Mouse (Mus musculus) embryonic facial prominence, embryonic 15.5 days (tissue): ENCODE results near the gene Man1c1. TPM values are rescaled to one million over a fixed set of nuclear protein-coding genes. Genes with fewer than 3 reads are reported as not detected.

ENCODE experiments used
- ATAC-seq: fragments of 200-750 bp; cut with Nextera tagmentation; 2 replicates; pipeline ENCODE4 v1.8.0; 2017; ENCODE audit warnings: low read depth, moderate TSS enrichment; ENCODE audit not compliant: insufficient number of reproducible peaks, low FRiP score, low TSS enrichment
- H3K27ac ChIP-seq: fragments of 300-500 bp; sonication (generic); replicated peaks from 2 replicates; pipeline ENCODE4 v1.5.1; 2015; ENCODE audit warnings: mild to moderate bottlenecking, inconsistent platforms
- H3K27me3 ChIP-seq: fragments of 300-500 bp; sonication (generic); 2 replicates; pipeline ENCODE4 v1.6.1; 2015; ENCODE audit warnings: inconsistent platforms
- H3K36me3 ChIP-seq: fragments of 300-500 bp; sonication (generic); 2 replicates; pipeline ENCODE4 v1.6.1; 2015; ENCODE audit warnings: mild to moderate bottlenecking, inconsistent platforms
- H3K4me1 ChIP-seq: fragments of 300-500 bp; sonication (generic); 2 replicates; pipeline ENCODE4 v1.6.1; 2015; ENCODE audit warnings: inconsistent platforms
- H3K4me2 ChIP-seq: fragments of 300-500 bp; sonication (generic); replicated peaks from 2 replicates; pipeline ENCODE4 v1.6.1; 2015; ENCODE audit warnings: mild to moderate bottlenecking, inconsistent platforms
- H3K4me3 ChIP-seq: fragments of 300-500 bp; sonication (generic); replicated peaks from 2 replicates; pipeline ENCODE4 v1.5.1; 2015; ENCODE audit warnings: mild to moderate bottlenecking, inconsistent platforms
- H3K9ac ChIP-seq: fragments of 300-500 bp; sonication (generic); 2 replicates; pipeline ENCODE4 v1.6.1; 2015; ENCODE audit warnings: inconsistent platforms
- H3K9me3 ChIP-seq: fragments of 300-500 bp; sonication (generic); replicated peaks from 2 replicates; pipeline ENCODE4 v1.6.1; 2016; ENCODE audit warnings: inconsistent platforms
- WGBS: fragments of 180-500 bp; shearing (Covaris S2); methylation state at CpG from one replicate; pipeline ENCODE4 v1.1.7; 2015; 5-methylcytosine and 5-hydroxymethylcytosine counted together
- polyA plus RNA-seq: library from polyadenylated mRNA; unstranded; fragments of >200 nt; fragmentation: Nextera tagmentation; extraction: Ambion mirVana; gene quantifications from 2 replicates; pipeline ENCODE4 v1.2.1, GENCODE M21; 2015

The Man1c1 gene
- polyA plus RNA-seq, 1 experiment from 2014 or later = 5.6 TPM

GRCm38 (mm10) chr4:134692388-134692787 lies 11.7 kb downstream of the Man1c1 start:
- WGBS = 97% methylated on average over 1 of the region's 1 CpGs
- no peak for ATAC-seq
- Histone ChIP-seq H3K4me3 (no peak overlapping the region), H3K9ac (no peak overlapping the region), H3K27me3 (no peaks in the 10 kb centered on the region), H3K4me2 (no peak overlapping the region), H3K36me3 (no peaks in the 10 kb centered on the region), H3K4me1 (no peaks in the 10 kb centered on the region), H3K27ac (no peak overlapping the region), H3K9me3 (0 out of 2 replicates have a peak, but pooled peaks cover 4% of the 10 kb centered on the region)

GRCm38 (mm10) chr4:134686022-134686661 lies 17.9 kb downstream of the Man1c1 start:
- no peak overlapping the region for H3K4me2 ChIP-seq
- no peaks in the 10 kb centered on the region for H3K9me3 ChIP-seq
- no peak overlapping the region for H3K4me3 ChIP-seq
- H3K27ac ChIP-seq = no peak overlapping the region
- H3K9ac ChIP-seq = no peak overlapping the region
- no peak for ATAC-seq
- WGBS = 81% methylated on average over 13 of the region's 13 CpGs
- H3K36me3 ChIP-seq = no peaks in the 10 kb centered on the region
- peaks cover 26% of the 10 kb centered on the region for H3K4me1 ChIP-seq
- no peaks in the 10 kb centered on the region for H3K27me3 ChIP-seq

GRCm38 (mm10) chr4:134684637-134685338 lies 19.3 kb downstream of the Man1c1 start:
- no peak for ATAC-seq
- no peak overlapping the region for H3K27ac ChIP-seq
- H3K4me1 ChIP-seq = peaks cover 26% of the 10 kb centered on the region
- no peaks in the 10 kb centered on the region for H3K27me3 ChIP-seq
- no peaks in the 10 kb centered on the region for H3K36me3 ChIP-seq
- 80% methylated on average over 9 of the region's 9 CpGs for WGBS
- H3K4me3 ChIP-seq = no peak overlapping the region
- H3K4me2 ChIP-seq = no peak overlapping the region
- H3K9ac ChIP-seq = no peak overlapping the region
- H3K9me3 ChIP-seq = no peaks in the 10 kb centered on the region

GRCm38 (mm10) chr4:134683892-134684291 lies 20.2 kb downstream of the Man1c1 start:
- H3K4me2 ChIP-seq = no peak overlapping the region
- H3K4me1 ChIP-seq = peaks cover 26% of the 10 kb centered on the region
- ATAC-seq = no peak
- H3K9ac ChIP-seq = no peak overlapping the region
- no peak overlapping the region for H3K4me3 ChIP-seq
- WGBS = 51% methylated on average over 8 of the region's 8 CpGs
- H3K27ac ChIP-seq = peak overlapping the region; percentile 35; the same call in 1 of the 2 replicates
- H3K9me3 ChIP-seq = no peaks in the 10 kb centered on the region
- H3K27me3 ChIP-seq = no peaks in the 10 kb centered on the region
- H3K36me3 ChIP-seq = no peaks in the 10 kb centered on the region

- peak; percentile 73 for ATAC-seq
- Histone ChIP-seq H3K27me3 (no peaks in the 10 kb centered on the region), H3K4me3 (no peak overlapping the region), H3K9ac (no peak overlapping the region), H3K4me1 (peaks cover 26% of the 10 kb centered on the region), H3K36me3 (no peaks in the 10 kb centered on the region), H3K4me2 (peak overlapping the region; percentile 24), H3K27ac (peak overlapping the region; percentile 68), H3K9me3 (no peaks in the 10 kb centered on the region)
- 23% methylated on average over 13 of the region's 13 CpGs for WGBS
Observed at GRCm38 (mm10) chr4:134683008-134683407, 21.1 kb downstream of the Man1c1 start.

GRCm38 (mm10) chr4:134682423-134682822 lies 21.7 kb downstream of the Man1c1 start:
- H3K9me3 ChIP-seq = no peaks in the 10 kb centered on the region
- peak overlapping the region; percentile 68 for H3K27ac ChIP-seq
- no peak for ATAC-seq
- WGBS = 64% methylated on average over 8 of the region's 8 CpGs
- no peak overlapping the region for H3K9ac ChIP-seq
- H3K4me3 ChIP-seq = no peak overlapping the region
- H3K27me3 ChIP-seq = no peaks in the 10 kb centered on the region
- H3K4me1 ChIP-seq = peaks cover 26% of the 10 kb centered on the region
- H3K36me3 ChIP-seq = no peaks in the 10 kb centered on the region
- peak overlapping the region; percentile 24; the same call in 1 of the 2 replicates for H3K4me2 ChIP-seq

GRCm38 (mm10) chr4:134681819-134682218 lies 22.3 kb downstream of the Man1c1 start:
- no peaks in the 10 kb centered on the region for H3K36me3 ChIP-seq
- no peak overlapping the region for H3K27ac ChIP-seq
- no peak for ATAC-seq
- 88% methylated on average over 7 of the region's 7 CpGs for WGBS
- H3K4me1 ChIP-seq = peaks cover 26% of the 10 kb centered on the region
- no peaks in the 10 kb centered on the region for H3K9me3 ChIP-seq
- no peak overlapping the region for H3K9ac ChIP-seq
- H3K4me2 ChIP-seq = no peak overlapping the region
- H3K27me3 ChIP-seq = no peaks in the 10 kb centered on the region
- H3K4me3 ChIP-seq = no peak overlapping the region

GRCm38 (mm10) chr4:134677556-134678508 lies 26.3 kb downstream of the Man1c1 start:
- Histone ChIP-seq H3K36me3 (no peaks in the 10 kb centered on the region), H3K4me1 (peaks cover 7% of the 10 kb centered on the region), H3K9me3 (no peaks in the 10 kb centered on the region), H3K4me3 (no peak overlapping the region), H3K27ac (no peak overlapping the region), H3K9ac (no peak overlapping the region), H3K27me3 (no peaks in the 10 kb centered on the region), H3K4me2 (no peak overlapping the region)
- WGBS = 42% methylated on average over 17 of the region's 17 CpGs
- ATAC-seq = no peak

- no peaks in the 10 kb centered on the region for H3K9me3 ChIP-seq
- no peak for ATAC-seq
Observed at GRCm38 (mm10) chr4:134675800-134676199, 28.3 kb downstream of the Man1c1 start.

GRCm38 (mm10) chr4:134674970-134675369 lies 29.1 kb downstream of the Man1c1 start:
- 94% methylated on average over 3 of the region's 3 CpGs for WGBS
- Histone ChIP-seq H3K36me3 (no peaks in the 10 kb centered on the region), H3K4me3 (no peak overlapping the region), H3K4me1 (peaks cover 23% of the 10 kb centered on the region), H3K4me2 (no peak overlapping the region), H3K27ac (no peak overlapping the region), H3K9me3 (no peaks in the 10 kb centered on the region), H3K9ac (no peak overlapping the region), H3K27me3 (no peaks in the 10 kb centered on the region)
- no peak for ATAC-seq

More at GRCm38 (mm10) chr4:134675800-134676199, 28.3 kb downstream of the Man1c1 start:
- H3K27me3 ChIP-seq = no peaks in the 10 kb centered on the region
- peaks cover 19% of the 10 kb centered on the region for H3K4me1 ChIP-seq
- no peaks in the 10 kb centered on the region for H3K36me3 ChIP-seq
- no peak overlapping the region for H3K4me2 ChIP-seq
- no peak overlapping the region for H3K9ac ChIP-seq
- WGBS = 52% methylated on average over 8 of the region's 8 CpGs
- no peak overlapping the region for H3K27ac ChIP-seq
- no peak overlapping the region for H3K4me3 ChIP-seq

GRCm38 (mm10) chr4:134673882-134674463 lies 30.1 kb downstream of the Man1c1 start:
- Histone ChIP-seq H3K36me3 (no peaks in the 10 kb centered on the region), H3K9me3 (no peaks in the 10 kb centered on the region), H3K4me2 (no peak overlapping the region), H3K9ac (no peak overlapping the region), H3K27ac (no peak overlapping the region), H3K27me3 (no peaks in the 10 kb centered on the region), H3K4me1 (peaks cover 30% of the 10 kb centered on the region), H3K4me3 (no peak overlapping the region)
- no peak for ATAC-seq
- 81% methylated on average over 12 of the region's 12 CpGs for WGBS
